Mouse (Mus musculus): ENCODE data around the gene Dapk2. TPM values are rescaled to one million over a fixed set of nuclear protein-coding genes. Genes with fewer than 3 reads are reported as not detected.
A peak's percentile ranks its signal among the peaks of the same experiment; 100 is the strongest.

The Dapk2 gene
- polyA plus RNA-seq, 1 experiment = 11.8 TPM

GRCm38 (mm10) chr9:66171275-66171921, 13.4 kb downstream of the Dapk2 start:
- Histone ChIP-seq H3K27me3 (replicated peaks; ENCODE audit: control insufficient read depth, insufficient read depth, low read length) (no peaks in the 10 kb centered on the region), H3K4me3 (ENCODE audit: insufficient read depth, low read depth, low read length) (no peak overlapping the region), H3K36me3 (ENCODE audit: control insufficient read depth, insufficient read depth, low read length) (no peaks in the 10 kb centered on the region), H3K4me1 (ENCODE audit: control insufficient read depth, insufficient read depth, low read length) (no peaks in the 10 kb centered on the region), H3K27ac (ENCODE audit: insufficient read depth, low read depth, low read length) (no peak overlapping the region)
- TF ChIP-seq CTCF (conservative IDR thresholded peaks at IDR 0.05; ENCODE audit: insufficient read depth, insufficient read length, low read depth, low read length) (no peak), POLR2A (IDR thresholded peaks at IDR 0.05; ENCODE audit: low read depth, low read length) (no peak)
- DNase-seq = no peak
- WGBS = 79% methylated on average over 12 of the region's 12 CpGs

GRCm38 (mm10) chr9:66173316-66173855, 15.4 kb downstream of the Dapk2 start:
- no peaks in the 10 kb centered on the region for H3K4me1 ChIP-seq (ENCODE audit: control insufficient read depth, insufficient read depth, low read length)

GRCm38 (mm10) chr9:66174985-66175384, 17.0 kb downstream of the Dapk2 start:
- no peak overlapping the region for H3K4me3 ChIP-seq (ENCODE audit: insufficient read depth, low read depth, low read length)
- H3K27ac ChIP-seq (ENCODE audit: insufficient read depth, low read depth, low read length) = no peak overlapping the region
- no peak for DNase-seq
- H3K4me1 ChIP-seq (ENCODE audit: control insufficient read depth, insufficient read depth, low read length) = no peaks in the 10 kb centered on the region
- 87% methylated on average over 3 of the region's 3 CpGs for WGBS
- no peaks in the 10 kb centered on the region for H3K27me3 ChIP-seq (replicated peaks; ENCODE audit: control insufficient read depth, insufficient read depth, low read length)
- no peak for TF ChIP-seq CTCF (conservative IDR thresholded peaks at IDR 0.05; ENCODE audit: insufficient read depth, insufficient read length, low read depth, low read length)
- TF ChIP-seq POLR2A (IDR thresholded peaks at IDR 0.05; ENCODE audit: low read depth, low read length) = no peak
- H3K36me3 ChIP-seq (ENCODE audit: control insufficient read depth, insufficient read depth, low read length) = no peaks in the 10 kb centered on the region

More at GRCm38 (mm10) chr9:66173316-66173855, 15.4 kb downstream of the Dapk2 start:
- Histone ChIP-seq H3K4me3 (ENCODE audit: insufficient read depth, low read depth, low read length) (no peak overlapping the region), H3K27me3 (replicated peaks; ENCODE audit: control insufficient read depth, insufficient read depth, low read length) (no peaks in the 10 kb centered on the region), H3K27ac (ENCODE audit: insufficient read depth, low read depth, low read length) (no peak overlapping the region), H3K36me3 (ENCODE audit: control insufficient read depth, insufficient read depth, low read length) (no peaks in the 10 kb centered on the region)
- DNase-seq = no peak
- 97% methylated on average over 5 of the region's 5 CpGs for WGBS
- no peak for TF ChIP-seq CTCF (conservative IDR thresholded peaks at IDR 0.05; ENCODE audit: insufficient read depth, insufficient read length, low read depth, low read length)
- no peak for TF ChIP-seq POLR2A (IDR thresholded peaks at IDR 0.05; ENCODE audit: low read depth, low read length)

- H3K4me3 ChIP-seq (ENCODE audit: insufficient read depth, low read depth, low read length) = no peak overlapping the region
- 40% methylated on average over 1 of the region's 1 CpGs for WGBS
- no peaks in the 10 kb centered on the region for H3K4me1 ChIP-seq (ENCODE audit: control insufficient read depth, insufficient read depth, low read length)
- peak; percentile 53 for DNase-seq
- no peak overlapping the region for H3K27ac ChIP-seq (ENCODE audit: insufficient read depth, low read depth, low read length)
- no peaks in the 10 kb centered on the region for H3K36me3 ChIP-seq (ENCODE audit: control insufficient read depth, insufficient read depth, low read length)
- TF ChIP-seq POLR2A (IDR thresholded peaks at IDR 0.05; ENCODE audit: low read depth, low read length) (no peak), CTCF (conservative IDR thresholded peaks at IDR 0.05; ENCODE audit: insufficient read depth, insufficient read length, low read depth, low read length) (no peak)
- no peaks in the 10 kb centered on the region for H3K27me3 ChIP-seq (replicated peaks; ENCODE audit: control insufficient read depth, insufficient read depth, low read length)
These were observed 20.0 kb downstream of the Dapk2 start for GRCm38 (mm10) chr9:66177975-66178374.

GRCm38 (mm10) chr9:66179795-66180194, 21.8 kb downstream of the Dapk2 start:
- 75% methylated on average over 6 of the region's 6 CpGs for WGBS
- H3K27ac ChIP-seq (ENCODE audit: insufficient read depth, low read depth, low read length) = no peak overlapping the region
- H3K4me1 ChIP-seq (ENCODE audit: control insufficient read depth, insufficient read depth, low read length) = no peaks in the 10 kb centered on the region
- H3K36me3 ChIP-seq (ENCODE audit: control insufficient read depth, insufficient read depth, low read length) = no peaks in the 10 kb centered on the region
- H3K27me3 ChIP-seq (replicated peaks; ENCODE audit: control insufficient read depth, insufficient read depth, low read length) = no peaks in the 10 kb centered on the region
- TF ChIP-seq POLR2A (IDR thresholded peaks at IDR 0.05; ENCODE audit: low read depth, low read length) (no peak), CTCF (conservative IDR thresholded peaks at IDR 0.05; ENCODE audit: insufficient read depth, insufficient read length, low read depth, low read length) (no peak)
- no peak for DNase-seq
- no peak overlapping the region for H3K4me3 ChIP-seq (ENCODE audit: insufficient read depth, low read depth, low read length)

- Histone ChIP-seq H3K36me3 (ENCODE audit: control insufficient read depth, insufficient read depth, low read length) (no peaks in the 10 kb centered on the region), H3K27ac (ENCODE audit: insufficient read depth, low read depth, low read length) (no peak overlapping the region), H3K27me3 (replicated peaks; ENCODE audit: control insufficient read depth, insufficient read depth, low read length) (no peaks in the 10 kb centered on the region), H3K4me1 (ENCODE audit: control insufficient read depth, insufficient read depth, low read length) (no peaks in the 10 kb centered on the region), H3K4me3 (ENCODE audit: insufficient read depth, low read depth, low read length) (no peak overlapping the region)
- 84% methylated on average over 4 of the region's 4 CpGs for WGBS
- DNase-seq = no peak
- TF ChIP-seq CTCF (conservative IDR thresholded peaks at IDR 0.05; ENCODE audit: insufficient read depth, insufficient read length, low read depth, low read length) (no peak), POLR2A (IDR thresholded peaks at IDR 0.05; ENCODE audit: low read depth, low read length) (no peak)
These were observed 23.3 kb downstream of the Dapk2 start for GRCm38 (mm10) chr9:66181126-66181825.
